Mouse (Mus musculus): ENCODE data around the gene Creb1. TPM values are rescaled to one million over a fixed set of nuclear protein-coding genes. Genes with fewer than 3 reads are reported as not detected.
A peak's percentile ranks its signal among the peaks of the same experiment; 100 is the strongest.

The Creb1 gene
- polyA plus RNA-seq (2015; fragmentation: Nextera tagmentation; extraction: Ambion mirVana), result 24.5 and 26.1 TPM in 2 replicates

DNA sequence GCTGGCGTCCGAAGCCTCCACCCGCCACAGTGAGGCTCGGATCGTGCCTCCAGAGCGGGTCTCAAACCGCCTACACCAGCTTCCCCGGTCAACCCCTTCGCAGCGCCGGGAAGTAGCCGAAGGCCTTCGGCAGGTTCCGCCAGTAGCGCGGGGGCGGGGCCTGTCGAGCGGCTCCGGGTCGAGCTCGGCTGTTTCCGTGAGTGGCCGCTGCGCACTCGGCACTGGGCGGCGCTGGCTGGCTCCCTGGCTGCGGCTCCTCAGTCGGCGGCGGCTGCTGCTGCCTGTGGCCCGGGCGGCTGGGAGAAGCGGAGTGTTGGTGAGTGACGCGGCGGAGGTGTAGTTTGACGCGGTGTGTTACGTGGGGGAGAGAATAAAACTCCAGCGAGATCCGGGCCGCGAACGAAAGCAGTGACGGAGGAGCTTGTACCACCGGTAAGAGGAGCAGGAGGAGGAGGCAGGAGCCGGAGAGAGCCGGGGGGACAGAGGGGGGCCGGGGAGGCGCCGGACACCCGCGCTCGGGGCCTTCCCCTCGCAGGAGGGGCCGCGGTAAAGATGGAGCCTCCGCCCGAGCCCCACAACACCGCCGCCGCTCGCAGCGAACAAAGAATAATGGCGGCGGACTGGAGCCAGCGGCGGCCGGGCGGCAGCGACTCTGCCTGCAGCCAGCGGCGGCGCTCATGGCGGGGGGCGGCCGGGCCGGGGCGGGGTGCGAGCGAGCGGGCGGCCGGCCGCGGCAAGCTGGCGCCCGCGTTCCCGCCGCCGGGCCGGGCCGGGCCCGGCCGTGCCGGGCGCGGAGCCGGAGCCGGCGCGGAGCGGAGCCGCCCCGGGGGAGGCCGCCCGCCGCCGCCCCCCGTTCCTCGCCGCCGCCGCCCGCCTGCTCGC lies at the start of gene Creb1:
TSS of gene Creb1 (plus strand) at position 57 of the 882 bp plus-strand sequence.
- Histone ChIP-seq H3K4me1 (replicated peaks) (0 out of 2 replicates have a peak, but pooled peaks cover 10% of the 10 kb centered on the region), H3K9me3 (no peaks in the 10 kb centered on the region), H3K36me3 (0 out of 2 replicates have a peak, but pooled peaks cover 3% of the 10 kb centered on the region), H3K27me3 (replicated peaks) (no peaks in the 10 kb centered on the region), H3K4me2 (replicated peaks) (peak within 1 kb of the TSS; percentile 88), H3K27ac (peak within 1 kb of the TSS; percentile 100), H3K4me3 (replicated peaks) (peak within 1 kb of the TSS; percentile 86), H3K9ac (peak within 1 kb of the TSS; percentile 98)
- ATAC-seq, result peak; percentile 97
- under 1% methylated on average over 118 of the region's 119 CpGs for WGBS

DNA sequence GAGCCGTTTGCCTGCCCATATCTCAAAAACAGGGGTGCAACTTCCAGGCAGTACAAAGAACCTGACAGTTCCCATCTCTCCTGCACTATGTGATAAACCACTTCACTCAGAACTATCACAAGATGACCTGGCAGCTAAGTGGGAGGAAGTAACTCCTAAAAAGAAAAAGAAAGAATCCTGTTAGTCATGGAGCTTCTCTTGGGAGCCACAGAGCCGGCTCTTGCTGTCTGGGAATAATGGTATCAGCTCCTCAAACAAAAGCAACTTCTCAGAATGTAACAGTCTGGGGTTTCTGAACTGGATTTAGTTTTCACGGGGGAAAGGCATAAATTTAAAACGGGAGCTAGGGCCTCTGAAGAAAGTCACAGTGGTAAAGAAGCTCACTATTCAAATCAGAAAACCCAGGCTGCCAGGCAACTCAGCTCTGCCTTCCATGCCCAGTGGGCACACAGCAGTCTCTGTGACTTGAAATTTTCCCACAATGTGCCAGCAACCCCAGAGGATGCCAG lies 43.9 kb upstream of the Creb1 start:
- H3K27ac ChIP-seq, result no peak overlapping the region
- H3K4me1 ChIP-seq (replicated peaks), result no peaks in the 10 kb centered on the region
- no peaks in the 10 kb centered on the region for H3K36me3 ChIP-seq
- no peaks in the 10 kb centered on the region for H3K9me3 ChIP-seq
- no peak overlapping the region for H3K4me3 ChIP-seq (replicated peaks)
- 51% methylated on average over 4 of the region's 4 CpGs for WGBS
- no peaks in the 10 kb centered on the region for H3K27me3 ChIP-seq (replicated peaks)
- no peak overlapping the region for H3K9ac ChIP-seq
- no peak for ATAC-seq
- H3K4me2 ChIP-seq (replicated peaks), result no peak overlapping the region

DNA sequence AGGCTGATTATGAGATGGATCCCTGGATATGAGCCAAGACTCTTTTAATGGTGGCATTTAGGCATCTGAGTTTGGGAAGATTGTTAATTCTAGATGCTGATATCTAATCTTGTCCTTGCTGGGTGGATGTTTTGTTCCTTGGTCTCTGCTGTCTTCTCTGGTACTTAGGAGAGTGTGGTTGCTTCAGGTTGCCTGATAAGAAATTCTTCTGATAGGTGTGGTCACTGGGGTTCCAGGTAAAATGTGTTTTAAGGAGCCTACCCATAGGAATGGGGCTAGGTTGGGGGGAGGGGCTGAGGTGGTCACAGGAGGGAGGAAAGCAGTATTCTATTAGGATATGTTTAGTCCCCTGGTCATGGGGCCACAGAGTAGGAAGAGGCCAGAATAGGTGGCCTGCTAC lies 35.6 kb upstream of the Creb1 start:
- no peaks in the 10 kb centered on the region for H3K9me3 ChIP-seq
- no peaks in the 10 kb centered on the region for H3K36me3 ChIP-seq
- no peaks in the 10 kb centered on the region for H3K27me3 ChIP-seq (replicated peaks)
- no peak overlapping the region for H3K4me2 ChIP-seq (replicated peaks)
- no peak for ATAC-seq
- no peaks in the 10 kb centered on the region for H3K4me1 ChIP-seq (replicated peaks)
- no peak overlapping the region for H3K4me3 ChIP-seq (replicated peaks)
- no peak overlapping the region for H3K27ac ChIP-seq
- H3K9ac ChIP-seq, result no peak overlapping the region

DNA sequence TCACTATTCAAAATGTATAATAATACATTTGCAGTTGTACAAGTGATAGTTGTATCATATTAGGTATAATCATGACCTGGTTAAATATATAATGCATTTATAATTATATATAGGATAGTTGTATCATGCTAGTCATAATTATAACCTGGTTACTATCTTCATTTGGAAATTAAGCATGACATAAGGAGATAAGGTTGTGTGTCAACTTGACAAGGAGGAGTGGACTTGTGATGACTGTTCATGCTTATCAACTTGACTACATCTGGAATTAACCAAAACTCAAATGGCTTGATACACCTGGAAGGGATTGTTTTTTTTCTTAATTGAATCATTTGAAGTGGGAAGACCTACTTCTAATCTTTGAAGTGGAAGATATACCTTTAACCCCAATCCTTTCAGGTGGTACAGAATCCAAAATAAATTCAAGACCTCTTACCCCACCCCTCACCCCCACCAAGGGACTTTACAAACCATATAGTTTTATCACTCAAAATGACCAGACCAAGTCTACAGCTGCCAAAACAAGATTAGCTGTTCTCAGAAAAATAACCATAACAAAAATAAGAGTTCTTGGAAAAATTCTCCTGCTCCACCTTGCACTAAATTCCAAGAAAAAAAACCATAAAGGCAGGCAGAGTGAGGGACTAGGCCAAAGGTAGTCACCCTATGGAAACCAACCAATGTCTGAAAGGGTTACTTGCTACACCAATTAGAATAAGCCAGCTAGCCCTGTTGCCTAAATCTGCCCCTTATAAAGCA lies 30.9 kb upstream of the Creb1 start:
- Histone ChIP-seq H3K27ac (no peak overlapping the region), H3K4me2 (replicated peaks) (no peak overlapping the region), H3K4me1 (replicated peaks) (no peaks in the 10 kb centered on the region), H3K36me3 (no peaks in the 10 kb centered on the region), H3K9me3 (no peaks in the 10 kb centered on the region), H3K27me3 (replicated peaks) (no peaks in the 10 kb centered on the region), H3K4me3 (replicated peaks) (no peak overlapping the region), H3K9ac (no peak overlapping the region)
- no peak for ATAC-seq

DNA sequence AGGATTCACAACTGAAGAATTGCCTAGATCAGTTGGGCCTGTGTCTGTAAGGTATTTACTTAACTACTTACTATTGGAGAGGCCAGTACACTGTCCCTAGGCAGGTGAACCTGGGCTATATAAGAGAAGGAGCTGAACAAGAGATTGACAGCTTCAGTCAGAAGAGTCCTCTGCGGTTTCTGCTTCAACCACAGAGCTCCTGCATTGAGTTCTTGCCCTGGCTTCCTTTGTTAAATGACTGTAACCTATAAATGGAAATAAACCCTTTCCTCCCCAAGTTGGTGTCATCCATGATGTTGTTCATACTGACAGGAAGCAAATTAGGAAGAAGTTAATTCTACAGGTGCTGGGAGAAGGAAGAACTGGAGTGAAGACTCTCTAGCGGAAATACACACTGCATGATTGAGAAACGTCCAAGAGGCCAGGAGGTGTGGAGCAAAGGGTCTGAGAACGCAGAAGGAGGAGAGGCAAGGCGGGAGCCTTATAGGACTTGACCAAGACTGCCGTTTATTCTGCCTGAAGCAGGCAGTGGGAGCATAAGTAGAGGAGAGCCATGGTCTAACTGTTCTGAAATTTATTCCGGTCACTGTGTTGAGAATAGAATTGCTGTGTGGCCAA lies 23.9 kb upstream of the Creb1 start:
- WGBS, result 78% methylated on average over 7 of the region's 7 CpGs

DNA sequence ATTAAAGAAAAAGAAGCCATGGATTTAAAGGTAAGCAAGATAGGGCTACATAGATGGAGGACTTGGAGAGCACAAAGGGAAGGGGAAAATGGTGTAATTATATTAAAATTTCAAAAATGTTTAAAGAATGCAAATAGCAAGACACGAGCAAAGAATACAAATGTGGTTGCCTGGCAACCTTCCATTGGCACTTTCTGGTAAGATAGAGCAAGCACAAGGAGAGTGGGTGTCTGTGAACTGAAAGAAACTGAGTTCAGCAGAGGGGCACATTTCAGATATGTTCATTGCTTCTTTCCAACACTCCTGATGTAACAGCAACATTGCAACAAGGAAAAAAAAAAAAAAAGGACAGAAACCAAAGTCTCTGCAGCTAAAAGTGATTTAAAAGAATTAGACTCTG lies 22.8 kb upstream of the Creb1 start:
- no peak overlapping the region for H3K4me2 ChIP-seq (replicated peaks)
- no peaks in the 10 kb centered on the region for H3K9me3 ChIP-seq
- no peak overlapping the region for H3K4me3 ChIP-seq (replicated peaks)
- no peaks in the 10 kb centered on the region for H3K27me3 ChIP-seq (replicated peaks)
- no peaks in the 10 kb centered on the region for H3K36me3 ChIP-seq
- no peaks in the 10 kb centered on the region for H3K4me1 ChIP-seq (replicated peaks)
- ATAC-seq, result no peak
- no peak overlapping the region for H3K27ac ChIP-seq
- 32% methylated on average over 1 of the region's 1 CpGs for WGBS
- no peak overlapping the region for H3K9ac ChIP-seq

More for the DNA sequence above, 23.9 kb upstream of the Creb1 start:
- H3K4me3 ChIP-seq (replicated peaks), result no peak overlapping the region
- no peak for ATAC-seq
- H3K4me2 ChIP-seq (replicated peaks), result no peak overlapping the region
- no peaks in the 10 kb centered on the region for H3K9me3 ChIP-seq
- no peaks in the 10 kb centered on the region for H3K36me3 ChIP-seq
- H3K27ac ChIP-seq, result no peak overlapping the region
- no peak overlapping the region for H3K9ac ChIP-seq
- no peaks in the 10 kb centered on the region for H3K4me1 ChIP-seq (replicated peaks)
- no peaks in the 10 kb centered on the region for H3K27me3 ChIP-seq (replicated peaks)

DNA sequence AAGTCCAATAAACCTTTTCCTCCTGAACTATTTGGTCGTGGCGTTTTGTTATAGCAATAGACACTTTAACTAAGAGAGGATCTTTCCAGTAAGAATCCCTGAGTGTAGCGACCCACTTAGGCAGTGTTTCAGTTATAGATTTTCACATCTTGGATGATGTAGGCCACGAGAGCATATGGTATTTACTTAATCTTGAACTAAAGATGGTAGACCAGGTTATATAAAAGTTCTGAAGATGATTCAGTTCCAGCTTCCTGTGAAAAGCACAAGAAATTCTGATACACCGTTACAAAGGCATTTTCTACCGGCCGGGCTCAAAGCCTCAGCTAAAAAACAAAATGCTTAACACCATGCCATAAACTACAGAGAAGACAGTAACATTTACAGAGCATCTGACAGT lies 18.3 kb upstream of the Creb1 start:
- ATAC-seq, result no peak

DNA sequence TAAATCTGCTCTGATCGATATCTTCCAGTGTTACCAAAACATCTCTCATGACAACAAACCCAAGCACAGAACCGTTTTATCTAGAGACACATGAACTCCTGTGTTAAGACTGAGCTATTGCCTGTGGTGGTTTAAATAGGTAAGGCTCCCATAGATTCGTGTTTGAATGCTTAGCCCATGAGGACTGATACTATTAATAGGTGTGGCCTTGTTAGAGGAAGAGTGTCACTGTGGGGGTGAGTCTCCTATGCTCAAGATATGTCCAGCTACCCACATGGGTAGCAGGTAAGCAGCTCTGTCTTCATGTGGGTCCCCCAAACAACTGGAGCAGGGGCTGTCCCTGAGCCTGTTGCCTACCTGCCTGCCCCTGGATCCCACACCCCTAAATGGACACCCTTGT lies 15.9 kb upstream of the Creb1 start:
- Histone ChIP-seq H3K4me2 (replicated peaks) (no peak overlapping the region), H3K9ac (no peak overlapping the region), H3K4me1 (replicated peaks) (no peaks in the 10 kb centered on the region), H3K36me3 (no peaks in the 10 kb centered on the region), H3K9me3 (no peaks in the 10 kb centered on the region), H3K27ac (no peak overlapping the region), H3K4me3 (replicated peaks) (no peak overlapping the region), H3K27me3 (replicated peaks) (no peaks in the 10 kb centered on the region)
- ATAC-seq, result no peak
- WGBS, result 71% methylated on average over 3 of the region's 3 CpGs

More for the DNA sequence above, 18.3 kb upstream of the Creb1 start:
- no peak overlapping the region for H3K27ac ChIP-seq
- WGBS, result 85% methylated on average over 7 of the region's 7 CpGs
- H3K4me3 ChIP-seq (replicated peaks), result no peak overlapping the region
- no peak overlapping the region for H3K9ac ChIP-seq
- no peaks in the 10 kb centered on the region for H3K9me3 ChIP-seq
- H3K4me2 ChIP-seq (replicated peaks), result no peak overlapping the region
- no peaks in the 10 kb centered on the region for H3K4me1 ChIP-seq (replicated peaks)
- H3K36me3 ChIP-seq, result no peaks in the 10 kb centered on the region
- H3K27me3 ChIP-seq (replicated peaks), result no peaks in the 10 kb centered on the region

DNA sequence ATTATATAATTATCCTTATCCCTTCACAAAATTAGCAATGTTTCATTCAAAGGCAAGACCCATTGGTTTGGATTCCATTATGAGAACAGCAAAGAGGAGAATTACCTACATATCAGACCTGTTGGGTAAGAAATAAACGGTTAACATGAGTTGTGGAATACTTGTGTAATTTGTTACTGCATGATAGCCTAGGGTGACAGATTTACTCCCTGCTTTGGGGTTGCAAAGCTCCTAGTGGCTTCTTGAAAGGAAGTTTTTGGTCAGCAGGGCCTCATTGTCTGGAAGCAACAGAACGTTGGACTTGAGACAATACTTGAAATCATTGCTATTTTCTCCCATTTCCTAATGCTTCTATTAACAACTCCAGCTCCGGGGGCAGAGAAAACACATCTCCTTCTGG lies 14.0 kb upstream of the Creb1 start:
- no peaks in the 10 kb centered on the region for H3K27me3 ChIP-seq (replicated peaks)
- no peak overlapping the region for H3K27ac ChIP-seq
- no peak overlapping the region for H3K4me2 ChIP-seq (replicated peaks)
- no peak for ATAC-seq
- H3K4me3 ChIP-seq (replicated peaks), result no peak overlapping the region
- H3K9ac ChIP-seq, result no peak overlapping the region
- no peaks in the 10 kb centered on the region for H3K36me3 ChIP-seq
- no peaks in the 10 kb centered on the region for H3K9me3 ChIP-seq
- 78% methylated on average over 3 of the region's 3 CpGs for whole genome bisulfite sequencing
- H3K4me1 ChIP-seq (replicated peaks), result no peaks in the 10 kb centered on the region

DNA sequence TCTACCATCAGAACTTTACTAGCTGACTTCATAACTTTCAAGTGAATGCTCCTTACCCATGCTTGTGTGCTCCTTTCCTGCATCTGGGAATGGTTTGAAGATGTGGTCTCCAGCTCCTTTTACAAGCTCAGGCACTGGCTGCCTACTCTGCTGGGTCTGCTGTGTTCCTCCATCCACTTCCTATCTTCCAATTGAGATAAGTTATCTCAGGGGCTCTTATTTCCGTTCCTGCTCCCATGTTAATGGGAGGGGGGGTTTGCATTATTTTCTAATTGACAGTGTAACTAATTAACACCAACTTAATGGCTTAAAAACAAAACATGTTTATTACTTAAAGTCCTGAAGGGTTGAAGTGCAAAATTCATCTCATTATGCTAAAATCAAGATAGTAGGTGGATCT lies 13.1 kb upstream of the Creb1 start:
- Histone ChIP-seq H3K4me2 (replicated peaks) (no peak overlapping the region), H3K36me3 (no peaks in the 10 kb centered on the region), H3K27ac (no peak overlapping the region), H3K9ac (no peak overlapping the region), H3K9me3 (no peaks in the 10 kb centered on the region), H3K4me1 (replicated peaks) (no peaks in the 10 kb centered on the region), H3K4me3 (replicated peaks) (no peak overlapping the region), H3K27me3 (replicated peaks) (no peaks in the 10 kb centered on the region)
- WGBS, result 39% methylated on average over 1 of the region's 1 CpGs
- ATAC-seq, result no peak

DNA sequence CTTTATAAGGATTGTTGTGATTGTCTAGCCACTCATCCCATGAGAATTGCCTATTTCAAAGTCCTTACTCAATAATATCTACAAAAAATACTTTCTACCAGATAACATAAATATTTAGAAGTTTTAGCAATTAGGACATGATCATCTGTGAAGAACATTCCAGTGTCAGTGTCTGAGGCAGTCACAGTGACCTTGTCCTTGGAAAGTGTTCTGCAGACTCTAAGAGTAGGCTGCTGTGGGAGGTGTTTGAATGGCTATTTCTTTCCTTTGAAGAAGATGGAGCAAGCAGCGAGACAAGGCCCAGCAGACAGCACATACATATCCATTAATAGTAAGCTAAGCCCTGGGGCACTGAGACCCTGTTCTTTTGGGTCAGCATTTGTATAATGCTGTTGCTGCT lies 12.5 kb upstream of the Creb1 start:
- Histone ChIP-seq H3K9ac (no peak overlapping the region), H3K4me3 (replicated peaks) (no peak overlapping the region), H3K27ac (no peak overlapping the region), H3K4me2 (replicated peaks) (no peak overlapping the region), H3K9me3 (no peaks in the 10 kb centered on the region), H3K36me3 (no peaks in the 10 kb centered on the region), H3K4me1 (replicated peaks) (no peaks in the 10 kb centered on the region), H3K27me3 (replicated peaks) (no peaks in the 10 kb centered on the region)
- no peak for ATAC-seq
- WGBS, result 45% methylated on average over 1 of the region's 1 CpGs

DNA sequence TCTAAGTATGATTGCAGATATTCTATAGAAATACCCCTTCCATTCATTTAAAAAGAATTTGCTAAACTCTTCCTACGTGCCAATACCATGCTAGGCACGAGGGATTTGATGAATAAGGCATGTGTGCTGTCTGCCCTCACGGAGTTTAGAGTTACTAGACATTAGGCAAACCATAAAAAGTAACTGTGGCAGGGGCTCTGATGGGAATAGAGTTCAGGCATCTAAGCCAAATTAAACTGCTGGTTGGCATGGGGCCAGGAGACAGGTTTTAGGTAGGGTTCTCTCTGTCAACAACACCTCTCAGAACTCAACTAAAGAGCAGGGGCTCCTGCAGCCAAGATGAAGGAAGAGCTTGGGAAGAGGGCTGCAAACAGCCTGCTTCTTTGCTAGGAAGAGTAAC lies 10.7 kb upstream of the Creb1 start:
- no peak overlapping the region for H3K4me3 ChIP-seq (replicated peaks)
- no peaks in the 10 kb centered on the region for H3K4me1 ChIP-seq (replicated peaks)
- ATAC-seq, result no peak
- no peak overlapping the region for H3K9ac ChIP-seq
- 50% methylated on average over 3 of the region's 3 CpGs for WGBS
- no peak overlapping the region for H3K27ac ChIP-seq
- H3K4me2 ChIP-seq (replicated peaks), result no peak overlapping the region
- no peaks in the 10 kb centered on the region for H3K9me3 ChIP-seq
- H3K27me3 ChIP-seq (replicated peaks), result no peaks in the 10 kb centered on the region
- H3K36me3 ChIP-seq, result no peaks in the 10 kb centered on the region

All from intestine, embryonic 15.5 days (tissue).